Mouse (Mus musculus) cerebellum, adult 11 months (tissue): ENCODE measurements around the gene BC035947.

ENCODE experiments used
- DNase-seq: peaks from one replicate; pipeline ENCODE4 v3.0.0; 2022

Gene BC035947

DNA sequence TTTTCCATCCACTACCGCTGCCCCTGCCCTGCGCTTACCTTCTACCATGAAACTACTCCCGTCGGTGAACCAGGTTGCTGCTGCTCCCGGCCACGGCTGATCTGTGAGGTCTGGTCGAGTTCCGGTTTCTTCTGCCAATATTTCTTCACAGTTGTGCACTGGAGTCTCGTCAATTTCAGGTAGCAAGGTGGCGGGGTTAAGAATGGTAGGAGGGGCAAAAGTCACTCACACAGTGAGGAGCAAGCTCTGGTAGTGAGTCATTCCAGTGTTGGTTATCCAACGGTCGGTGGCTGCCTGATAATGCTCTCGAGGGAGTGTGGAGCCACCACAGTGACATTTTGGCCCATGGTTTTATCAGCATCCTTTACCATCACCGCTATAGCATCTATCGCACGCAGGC lies 10.9 kb downstream of the BC035947 start:
- no peak for DNase-seq

GRCm38 (mm10) chr1:78490143-78490542 lies 21.8 kb downstream of the BC035947 start:
- no peak for DNase-seq

DNA sequence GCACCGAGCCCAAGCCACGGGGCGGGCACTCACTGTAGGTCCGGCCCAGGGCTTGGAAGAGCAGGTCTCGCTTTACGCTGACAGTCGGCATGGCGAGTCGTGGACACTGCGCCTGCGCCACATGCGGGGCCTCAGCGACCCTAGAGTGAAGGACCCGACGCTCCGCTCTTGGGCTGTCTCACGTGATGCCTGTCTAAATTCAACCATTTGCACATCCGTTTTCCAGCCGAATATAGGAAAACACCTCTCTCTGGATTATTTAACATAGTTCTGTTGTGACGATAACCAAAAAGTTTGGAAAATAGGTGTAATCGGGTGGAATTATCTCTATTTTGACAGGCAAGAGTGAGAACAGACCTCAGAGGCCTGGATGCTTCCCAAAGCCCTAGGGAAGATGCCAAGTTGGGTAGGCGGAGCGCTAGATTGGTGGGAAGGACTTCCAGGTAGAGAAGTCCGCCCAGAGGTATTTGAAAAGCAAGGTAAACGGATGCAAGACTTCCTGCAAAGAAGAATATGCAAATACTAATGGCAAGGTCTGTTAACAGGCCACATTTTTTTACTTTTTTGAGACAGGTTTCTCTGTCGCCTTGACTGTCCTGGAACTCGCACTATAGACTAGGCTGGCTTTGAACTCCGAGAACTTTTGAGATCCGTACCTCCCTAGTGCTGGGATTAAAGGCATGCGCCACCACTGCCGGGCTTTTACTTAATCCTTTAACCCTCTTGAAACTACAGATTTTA lies 23.0 kb downstream of the BC035947 start, which contains the start of gene Farsb:
TSS of gene Farsb (minus strand) at position 146 of the 741 bp plus-strand sequence.
- peak; percentile 89 for DNase-seq

DNA sequence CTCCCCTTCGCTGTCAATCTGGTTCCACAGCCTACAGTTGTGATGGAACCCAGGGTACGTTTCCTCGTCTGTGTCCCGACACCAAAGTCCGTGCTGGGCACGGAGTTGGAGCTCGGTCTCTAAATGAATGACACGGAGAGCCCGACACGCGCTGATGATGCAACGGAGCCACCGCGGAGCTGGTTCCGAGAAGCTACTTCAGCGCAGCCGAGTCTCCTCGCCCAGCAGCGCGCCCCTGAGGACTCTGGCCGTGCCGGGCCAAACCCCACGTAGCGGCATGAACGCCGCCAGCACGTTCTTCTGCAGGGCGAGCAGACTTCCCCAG lies 23.6 kb downstream of the BC035947 start:
- no peak for DNase-seq

- no peak for DNase-seq
Observed at GRCm38 (mm10) chr1:78484361-78484760, 27.6 kb downstream of the BC035947 start.

DNA sequence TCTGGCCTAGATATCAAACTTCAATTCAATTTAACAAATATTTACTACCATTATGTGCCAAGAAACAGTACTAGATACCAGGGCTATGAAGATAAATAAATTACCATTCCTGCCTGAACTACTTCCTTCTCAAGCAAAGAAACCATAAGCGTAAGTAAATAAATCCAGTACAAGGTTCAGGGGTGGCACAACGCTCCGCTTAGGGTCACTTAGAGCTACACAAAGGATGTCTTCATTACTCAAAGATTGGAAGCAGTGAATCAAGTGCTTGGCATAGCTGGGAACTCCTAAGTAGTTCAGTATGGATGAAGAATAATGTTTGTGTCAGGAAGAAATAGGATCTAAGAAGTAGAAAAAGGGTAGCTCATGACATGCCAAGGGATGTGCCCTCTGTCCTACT lies 28.5 kb downstream of the BC035947 start:
- no peak for DNase-seq

- no peak for DNase-seq
Observed at GRCm38 (mm10) chr1:78472441-78472840, 39.5 kb downstream of the BC035947 start.

DNA sequence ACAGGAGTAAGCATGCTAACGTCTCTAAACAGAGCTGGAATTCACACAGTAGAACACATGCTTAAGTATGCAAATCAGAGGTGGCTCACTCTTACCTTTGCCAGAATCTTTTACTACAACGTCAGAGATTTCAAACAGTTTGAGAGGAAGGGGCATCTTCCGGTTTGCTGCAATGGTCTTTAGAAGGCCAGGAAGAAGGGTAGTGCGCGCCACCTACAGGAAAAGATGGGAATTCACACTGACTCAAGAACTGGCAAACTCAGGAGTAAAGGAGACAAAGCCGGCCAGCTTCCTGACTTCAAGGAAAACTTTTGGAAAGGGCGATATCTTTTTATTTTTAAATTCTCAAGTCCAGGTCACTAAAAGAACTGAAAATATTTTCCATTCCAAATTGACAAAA lies 57.3 kb downstream of the BC035947 start:
- DNase-seq = peak; percentile 22

- no peak for DNase-seq
Observed at GRCm38 (mm10) chr1:78453886-78454285, 58.1 kb downstream of the BC035947 start.

- DNase-seq = no peak
Observed at GRCm38 (mm10) chr1:78452544-78452943, 59.4 kb downstream of the BC035947 start.

GRCm38 (mm10) chr1:78451070-78451854 lies 60.7 kb downstream of the BC035947 start:
- DNase-seq = no peak

- DNase-seq = no peak
Observed at GRCm38 (mm10) chr1:78448091-78448490, 63.9 kb downstream of the BC035947 start.
